Mouse (Mus musculus) inflammation-experienced regulatory T-cells (primary cell): ENCODE results near the gene Arl6ip5. TPM values are rescaled to one million over a fixed set of nuclear protein-coding genes. Genes with fewer than 3 reads are reported as not detected.

Source experiments
- polyA plus RNA-seq, 2 experiments: library from polyadenylated mRNA; unstranded; fragments of 100-300 nt; shearing (Covaris generic); gene quantifications; one replicate each; pipeline ENCODE4 v1.2.1; 2017

The Arl6ip5 gene
- 100 to 1,000 TPM; 208 to 212 TPM for polyA plus RNA-seq

DNA sequence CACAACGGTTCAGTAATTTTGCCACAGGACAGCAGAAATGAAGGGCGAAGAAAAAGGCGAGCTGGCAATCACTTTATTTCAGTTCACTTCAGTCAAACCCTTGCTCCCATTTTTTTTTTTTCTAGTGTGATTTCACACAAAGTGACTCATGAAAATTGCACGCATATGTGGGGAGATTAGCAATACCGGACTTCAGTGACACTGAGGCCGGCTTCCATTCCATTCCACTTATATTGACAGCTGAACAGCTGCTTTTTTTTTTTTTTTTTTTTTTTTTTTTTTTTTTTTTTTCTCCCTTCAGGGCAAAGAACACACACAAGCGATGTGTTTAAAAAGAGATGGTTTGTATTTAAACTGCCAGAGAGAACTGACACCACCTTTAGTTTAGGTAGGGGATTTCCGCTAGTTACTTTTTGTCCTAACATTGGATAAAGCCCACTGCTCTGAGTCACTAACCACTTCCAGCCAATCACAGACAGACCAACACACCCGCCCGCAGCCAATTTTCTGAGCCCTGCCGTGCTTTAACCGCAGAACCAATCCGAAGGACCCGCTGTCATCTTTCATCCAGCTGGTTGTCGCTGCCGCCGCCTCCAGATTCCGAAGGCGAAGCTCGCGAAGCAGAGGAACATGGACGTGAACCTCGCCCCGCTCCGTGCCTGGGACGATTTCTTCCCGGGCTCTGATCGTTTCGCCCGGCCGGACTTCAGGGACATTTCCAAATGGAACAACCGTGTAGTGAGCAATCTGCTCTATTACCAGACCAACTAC lies at the start of gene Arl6ip5:
Gene Arl6ip5, plus strand, starts transcription at position 499 of the 771 bp plus-strand sequence.

DNA sequence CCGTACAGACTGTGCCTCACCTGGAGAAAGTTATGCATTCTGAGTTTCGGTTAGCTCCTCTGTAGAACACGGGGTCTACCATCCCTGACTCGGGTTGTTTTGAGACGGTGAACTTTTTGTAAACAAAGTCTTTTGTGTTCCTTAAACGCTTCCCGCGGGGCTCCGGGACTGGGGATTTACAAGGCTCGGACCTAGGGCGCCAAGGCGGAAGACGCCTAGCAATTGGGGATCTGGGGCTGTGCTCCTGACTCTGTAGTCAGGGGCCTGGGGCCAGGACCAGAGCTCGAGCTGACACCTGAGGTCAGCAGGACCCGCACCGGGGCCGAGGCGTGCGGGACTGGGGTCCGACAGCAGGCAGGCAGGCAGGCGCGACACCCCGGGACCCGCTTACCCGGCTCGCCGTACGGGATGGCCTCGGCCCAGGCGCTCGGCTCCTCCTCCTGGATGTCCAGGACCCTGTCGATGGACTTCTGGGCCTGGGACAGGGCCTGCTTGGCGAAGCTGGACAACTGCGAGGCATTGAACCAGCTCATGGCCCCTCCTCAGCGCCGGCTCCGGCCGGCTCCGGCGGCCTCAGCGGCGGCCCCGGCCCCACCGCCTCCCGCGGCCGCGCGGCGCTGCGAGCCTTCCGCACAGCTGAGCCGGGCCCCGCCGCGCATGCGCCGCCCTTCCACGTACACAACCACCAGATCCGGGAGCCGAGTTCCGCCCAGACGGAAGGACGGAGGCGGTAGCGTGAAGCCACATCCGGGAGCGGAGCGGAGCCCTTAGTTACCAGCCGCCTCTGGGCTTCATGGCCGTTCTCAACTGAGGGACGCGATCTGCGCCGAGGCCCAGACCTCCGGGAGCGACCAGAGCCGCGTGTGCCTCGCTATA lies 31.8 kb upstream of the Arl6ip5 start, which contains the start of gene Tmf1:
Gene Tmf1, minus strand, starts transcription at position 632 of the 876 bp plus-strand sequence.

DNA sequence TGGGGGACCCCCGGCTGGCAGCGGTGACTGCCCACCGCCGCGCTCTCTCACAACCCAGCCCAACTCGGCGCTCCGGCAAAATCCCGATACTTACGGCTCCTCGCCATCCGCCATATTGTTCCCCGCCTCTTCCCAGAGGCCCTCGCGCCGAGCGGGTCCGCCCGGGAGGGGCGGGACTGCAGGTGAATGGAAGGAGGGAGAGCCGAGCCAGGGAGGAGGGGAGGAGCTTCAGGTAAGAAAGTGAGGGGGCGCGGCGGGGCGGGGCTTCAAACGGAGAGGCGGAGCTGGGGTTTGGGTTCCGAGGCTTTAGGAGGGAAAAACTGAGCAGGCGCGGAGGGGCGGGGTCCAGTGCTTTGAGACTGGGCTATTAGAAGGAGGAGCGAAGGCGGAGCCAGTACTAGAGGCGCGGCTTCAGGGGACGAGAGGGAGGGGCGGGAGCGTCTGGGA lies 5.0 kb upstream of the Arl6ip5 start, which contains the start of gene Uba3:
Gene Uba3, minus strand, starts transcription at position 209 of the 447 bp plus-strand sequence.

DNA sequence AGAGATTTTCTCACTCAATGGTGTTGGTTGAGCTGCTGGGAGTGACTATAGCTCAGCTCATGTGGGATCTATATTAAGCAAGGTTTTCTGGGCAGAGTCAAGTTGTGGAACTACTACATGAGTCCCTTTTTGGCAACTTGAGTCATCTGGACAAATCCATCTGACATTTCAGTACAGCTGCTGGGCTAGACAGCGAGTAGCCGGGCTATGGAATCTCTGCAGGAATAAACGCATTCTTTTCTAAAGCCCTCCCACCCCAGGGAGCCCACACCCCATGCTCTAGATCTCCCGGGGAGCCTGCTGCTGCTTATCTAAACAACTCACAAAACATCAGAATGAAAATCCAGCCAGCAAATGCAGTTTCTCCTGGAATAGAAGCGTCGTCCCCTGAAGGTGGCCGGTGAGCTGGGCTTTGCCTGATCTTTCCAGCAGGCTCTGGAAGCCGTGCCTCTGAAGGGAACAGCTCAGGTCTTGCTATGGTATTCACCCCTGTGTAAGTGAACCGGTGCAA lies 42.3 kb downstream of the Arl6ip5 start, which contains the start of gene Lmod3:
Gene Lmod3, minus strand, starts transcription at position 49 of the 511 bp plus-strand sequence.

Other genes starting within 250 kb of the Arl6ip5 start
- gene Fam19a4, start 150.3 kb upstream of the Arl6ip5 start, polyA plus RNA-seq: under 1 TPM in 1 of 2 experiments, not detected in 1; 0.16 TPM
- 10 to 100 TPM; 18.1 to 19.6 TPM for gene Eogt, start 61.5 kb upstream of the Arl6ip5 start, polyA plus RNA-seq
- 10 to 100 TPM; 24.5 to 30.3 TPM for gene Tmf1, start 31.6 kb upstream of the Arl6ip5 start, polyA plus RNA-seq
- 10 to 100 TPM; 34.9 to 41.1 TPM for gene Uba3, start 5.0 kb upstream of the Arl6ip5 start, polyA plus RNA-seq
- not detected for gene Lmod3, start 42.1 kb downstream of the Arl6ip5 start, polyA plus RNA-seq